Mouse (Mus musculus): ENCODE measurements around the gene Dennd2d. TPM values are rescaled to one million over a fixed set of nuclear protein-coding genes. Genes with fewer than 3 reads are reported as not detected.

The Dennd2d gene
- polyA plus RNA-seq, 1 experiment, result 5.4 TPM

DNA sequence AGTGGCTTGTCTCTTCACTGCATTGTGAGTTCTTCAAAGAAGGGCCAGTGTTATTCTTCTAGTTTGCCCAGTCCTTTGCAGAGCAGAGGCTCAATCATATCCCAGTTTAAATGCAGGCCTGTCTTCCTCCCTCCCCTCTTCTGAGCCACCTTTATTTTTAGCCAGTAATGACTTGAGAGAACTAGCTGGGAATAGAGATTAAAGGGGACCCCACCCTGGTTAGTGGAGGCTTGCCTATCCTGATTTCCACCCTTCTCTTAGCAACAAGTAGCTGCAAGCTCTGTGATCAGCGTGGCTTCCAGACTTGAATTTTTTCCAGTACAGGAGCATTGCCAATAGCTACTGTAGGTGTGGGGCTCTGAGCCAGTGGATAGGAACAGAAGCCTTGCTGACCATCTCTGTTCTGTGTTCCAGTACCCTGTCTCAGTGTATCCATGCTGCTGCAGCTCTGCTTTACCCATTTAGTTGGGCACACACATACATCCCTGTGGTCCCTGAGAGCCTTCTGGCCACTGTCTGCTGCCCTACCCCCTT is 12.3 kb downstream of the Dennd2d start:
- TF ChIP-seq CTCF (IDR thresholded peaks at IDR 0.05; ENCODE audit: borderline replicate concordance, insufficient read depth, low read length) (no peak), POLR2A (IDR thresholded peaks at IDR 0.05; ENCODE audit: low read depth, low read length) (no peak)
- Histone ChIP-seq H3K27ac (ENCODE audit: insufficient read depth, low read length) (no peak overlapping the region), H3K4me3 (ENCODE audit: insufficient read depth, low read length) (no peak overlapping the region), H3K4me1 (ENCODE audit: control insufficient read depth, insufficient read depth, low read length) (no peaks in the 10 kb centered on the region; the same call in 1 of the 2 replicates)

DNA sequence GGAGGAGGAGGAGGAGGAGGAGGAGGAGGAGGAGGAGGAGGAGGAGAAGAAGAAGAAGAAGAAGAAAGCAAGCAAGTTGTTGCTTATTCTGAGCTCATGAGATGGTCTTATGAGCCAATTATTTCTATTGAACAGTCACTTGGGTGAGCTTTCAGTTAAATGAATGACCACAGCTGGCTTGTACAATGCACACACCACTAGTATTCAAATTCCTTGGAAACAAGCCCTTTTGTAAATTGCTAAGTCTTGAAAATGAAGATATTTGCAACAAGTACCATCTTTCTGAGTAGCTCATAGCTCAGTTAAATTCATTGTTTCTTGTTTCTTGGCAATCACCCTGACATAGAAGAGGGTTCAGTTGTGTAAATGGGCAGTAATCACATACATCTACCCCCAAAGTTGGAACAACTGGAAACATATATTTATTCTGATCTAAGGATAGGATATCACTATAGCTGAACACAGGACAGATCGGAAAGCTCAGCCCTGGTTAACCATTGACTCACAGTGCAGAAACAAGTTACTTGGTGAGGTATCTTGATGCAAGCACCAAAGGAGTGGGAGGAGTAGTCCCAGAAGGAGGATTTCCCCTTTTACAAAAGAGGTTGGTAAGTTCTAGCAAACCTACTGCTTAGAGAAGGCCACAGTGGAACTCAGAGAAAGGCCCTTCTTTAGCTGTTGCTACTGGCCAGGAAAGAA is 13.3 kb downstream of the Dennd2d start:
- TF ChIP-seq POLR2A (IDR thresholded peaks at IDR 0.05; ENCODE audit: low read depth, low read length), result no peak
- no peak for TF ChIP-seq CTCF (IDR thresholded peaks at IDR 0.05; ENCODE audit: borderline replicate concordance, insufficient read depth, low read length)
- H3K27ac ChIP-seq (ENCODE audit: insufficient read depth, low read length), result no peak overlapping the region
- no peaks in the 10 kb centered on the region; the same call in 1 of the 2 replicates for H3K4me1 ChIP-seq (ENCODE audit: control insufficient read depth, insufficient read depth, low read length)
- no peak overlapping the region for H3K4me3 ChIP-seq (ENCODE audit: insufficient read depth, low read length)

DNA sequence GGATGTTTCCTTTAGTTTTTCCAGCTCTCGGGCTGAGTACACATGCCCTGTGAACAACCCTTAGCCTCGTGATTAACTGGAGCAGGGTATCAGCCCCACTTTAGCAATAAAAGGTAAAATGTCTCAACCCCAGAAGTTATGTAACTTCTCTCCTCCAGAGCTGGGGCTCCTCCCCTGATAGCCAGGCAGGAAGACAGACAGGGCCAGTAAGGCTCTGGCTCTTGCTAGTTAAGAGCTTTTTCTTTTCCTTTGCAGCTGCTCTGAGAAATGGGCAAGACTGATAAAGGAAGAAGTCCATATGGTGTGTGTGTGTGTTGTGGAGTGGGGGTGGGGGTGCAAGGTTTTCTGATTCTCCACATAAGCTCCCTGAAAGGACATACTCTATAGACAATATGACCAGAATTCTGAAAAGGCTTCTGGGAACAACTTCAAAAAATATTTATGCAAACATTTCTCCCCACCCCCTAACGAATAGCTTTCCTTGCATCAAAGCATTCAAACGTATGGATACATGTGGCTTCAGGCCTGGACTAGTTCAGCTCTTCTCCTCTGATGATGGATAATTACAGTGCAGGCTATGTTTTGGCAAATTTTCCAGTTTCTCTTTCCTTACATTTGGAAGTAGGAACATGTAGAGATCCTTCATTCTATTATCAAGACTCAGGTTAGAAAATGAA is 14.0 kb downstream of the Dennd2d start:
- Histone ChIP-seq H3K4me3 (ENCODE audit: insufficient read depth, low read length) (no peak overlapping the region), H3K4me1 (ENCODE audit: control insufficient read depth, insufficient read depth, low read length) (no peaks in the 10 kb centered on the region; the same call in 1 of the 2 replicates), H3K27ac (ENCODE audit: insufficient read depth, low read length) (no peak overlapping the region)
- no peak for TF ChIP-seq POLR2A (IDR thresholded peaks at IDR 0.05; ENCODE audit: low read depth, low read length)
- no peak for TF ChIP-seq CTCF (IDR thresholded peaks at IDR 0.05; ENCODE audit: borderline replicate concordance, insufficient read depth, low read length)

DNA sequence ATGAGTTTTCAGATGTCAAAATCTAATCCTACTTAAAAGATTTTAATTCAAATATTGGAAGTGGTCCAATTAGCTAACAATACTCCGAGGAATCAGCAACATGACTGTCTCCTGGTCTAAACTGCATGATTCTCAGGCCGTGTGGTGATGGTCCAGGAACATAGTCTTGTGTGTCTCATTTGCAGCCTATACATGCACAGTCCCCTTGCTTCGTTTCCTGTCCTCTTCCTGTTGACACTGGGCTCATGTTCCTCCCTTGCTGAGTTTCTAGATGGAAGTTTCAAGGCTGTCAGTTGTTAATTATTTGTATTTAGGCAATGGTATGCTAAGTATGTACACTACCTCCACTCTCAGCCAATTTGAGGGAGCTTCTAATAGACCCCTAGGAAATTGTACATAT is 14.8 kb downstream of the Dennd2d start:
- no peak for TF ChIP-seq POLR2A (IDR thresholded peaks at IDR 0.05; ENCODE audit: low read depth, low read length)
- no peak for TF ChIP-seq CTCF (IDR thresholded peaks at IDR 0.05; ENCODE audit: borderline replicate concordance, insufficient read depth, low read length)

DNA sequence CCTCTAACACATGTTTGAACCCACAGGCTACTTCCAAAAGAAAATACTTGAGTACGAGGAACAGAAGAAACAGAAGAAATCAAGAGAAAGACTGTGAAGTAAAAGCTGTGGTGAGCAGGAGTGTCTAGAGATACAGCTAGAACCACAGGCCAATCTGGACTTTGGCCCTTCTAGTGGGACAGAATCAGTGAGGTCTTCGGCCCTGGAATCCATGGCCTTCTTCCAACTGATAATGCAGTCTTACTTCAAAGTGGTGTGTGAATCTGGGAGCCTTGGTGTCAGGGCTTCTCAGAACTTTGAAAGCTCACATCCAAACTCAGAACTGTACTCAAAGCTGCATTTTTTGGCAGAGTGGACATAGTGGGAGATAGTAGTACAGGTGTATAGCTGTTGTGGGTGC is 18.3 kb downstream of the Dennd2d start:
- no peaks in the 10 kb centered on the region for H3K4me1 ChIP-seq (ENCODE audit: control insufficient read depth, insufficient read depth, low read length)
- H3K27ac ChIP-seq (ENCODE audit: insufficient read depth, low read length), result no peak overlapping the region
- TF ChIP-seq CTCF (IDR thresholded peaks at IDR 0.05; ENCODE audit: borderline replicate concordance, insufficient read depth, low read length) (no peak), POLR2A (IDR thresholded peaks at IDR 0.05; ENCODE audit: low read depth, low read length) (no peak)

More for the DNA sequence above, 14.8 kb downstream of the Dennd2d start:
- Histone ChIP-seq H3K4me3 (ENCODE audit: insufficient read depth, low read length) (no peak overlapping the region), H3K27ac (ENCODE audit: insufficient read depth, low read length) (no peak overlapping the region), H3K4me1 (ENCODE audit: control insufficient read depth, insufficient read depth, low read length) (no peaks in the 10 kb centered on the region; the same call in 1 of the 2 replicates)

DNA sequence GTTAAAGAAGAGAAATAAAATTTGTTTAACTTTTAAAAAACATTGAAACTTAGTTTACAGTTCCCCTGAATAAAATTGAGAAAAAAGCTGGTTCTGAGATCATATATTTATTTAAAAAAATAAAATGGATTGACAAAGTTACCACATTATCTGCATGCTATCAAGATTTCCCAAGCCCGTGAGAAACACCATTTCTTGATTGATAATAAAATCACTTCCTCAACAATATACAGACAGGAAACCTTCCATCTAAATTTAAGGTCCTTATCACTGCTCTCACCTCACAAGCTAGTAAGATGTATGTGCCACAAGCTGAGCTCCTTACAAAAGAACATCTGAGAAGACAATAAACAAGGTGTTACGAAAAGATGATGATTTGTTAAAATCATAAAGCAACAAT is 20.7 kb downstream of the Dennd2d start:
- no peak overlapping the region for H3K27ac ChIP-seq (ENCODE audit: insufficient read depth, low read length)
- H3K4me3 ChIP-seq (ENCODE audit: insufficient read depth, low read length), result no peak overlapping the region
- H3K4me1 ChIP-seq (ENCODE audit: control insufficient read depth, insufficient read depth, low read length), result no peaks in the 10 kb centered on the region
- no peak for TF ChIP-seq POLR2A (IDR thresholded peaks at IDR 0.05; ENCODE audit: low read depth, low read length)
- TF ChIP-seq CTCF (IDR thresholded peaks at IDR 0.05; ENCODE audit: borderline replicate concordance, insufficient read depth, low read length), result no peak

More for the DNA sequence above, 18.3 kb downstream of the Dennd2d start:
- H3K4me3 ChIP-seq (ENCODE audit: insufficient read depth, low read length), result no peak overlapping the region

DNA sequence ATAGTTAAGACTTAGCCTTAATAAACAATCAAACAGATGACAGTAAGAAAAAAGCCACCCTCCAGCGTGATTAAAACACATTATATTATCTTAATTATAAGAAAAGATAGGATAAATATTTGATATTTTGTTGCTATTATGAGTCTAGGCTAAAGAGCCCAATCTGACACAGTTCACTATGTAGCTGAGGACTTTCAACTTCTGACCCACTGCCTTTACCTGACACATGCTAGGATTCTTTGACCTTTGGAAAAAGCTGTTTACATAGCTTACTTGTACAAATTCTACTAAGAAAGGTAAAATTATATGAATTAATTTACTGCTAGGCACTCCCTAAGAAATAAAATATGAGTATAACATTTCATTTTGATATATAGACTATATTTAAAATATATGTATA is 28.5 kb downstream of the Dennd2d start:
- H3K4me1 ChIP-seq (ENCODE audit: control insufficient read depth, insufficient read depth, low read length), result no peaks in the 10 kb centered on the region
- no peak for TF ChIP-seq CTCF (IDR thresholded peaks at IDR 0.05; ENCODE audit: borderline replicate concordance, insufficient read depth, low read length)
- no peak for TF ChIP-seq POLR2A (IDR thresholded peaks at IDR 0.05; ENCODE audit: low read depth, low read length)
- H3K4me3 ChIP-seq (ENCODE audit: insufficient read depth, low read length), result no peak overlapping the region
- no peak overlapping the region for H3K27ac ChIP-seq (ENCODE audit: insufficient read depth, low read length)

DNA sequence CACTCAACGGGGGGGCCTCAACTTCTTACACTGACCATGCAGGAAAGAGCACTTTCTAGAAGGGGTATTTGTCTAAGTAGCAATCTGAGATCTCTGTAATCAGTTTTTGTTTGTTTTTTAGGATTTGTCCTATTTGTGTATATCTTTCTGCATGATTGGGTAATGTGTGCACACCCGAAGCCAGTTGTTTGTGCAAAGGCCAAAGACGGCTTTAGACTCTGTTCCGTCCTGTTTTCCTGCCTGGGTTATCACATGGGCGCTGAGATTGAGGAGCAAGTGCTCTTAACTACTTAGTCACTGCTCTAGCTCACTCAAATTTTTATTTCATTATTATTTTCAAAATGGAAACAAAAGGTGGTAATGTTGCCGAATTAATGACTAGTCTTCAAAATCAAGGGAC is 32.8 kb downstream of the Dennd2d start:
- H3K27ac ChIP-seq (ENCODE audit: insufficient read depth, low read length), result no peak overlapping the region
- no peak overlapping the region for H3K4me3 ChIP-seq (ENCODE audit: insufficient read depth, low read length)
- no peaks in the 10 kb centered on the region for H3K4me1 ChIP-seq (ENCODE audit: control insufficient read depth, insufficient read depth, low read length)
- TF ChIP-seq POLR2A (IDR thresholded peaks at IDR 0.05; ENCODE audit: low read depth, low read length), result no peak
- TF ChIP-seq CTCF (IDR thresholded peaks at IDR 0.05; ENCODE audit: borderline replicate concordance, insufficient read depth, low read length), result no peak

DNA sequence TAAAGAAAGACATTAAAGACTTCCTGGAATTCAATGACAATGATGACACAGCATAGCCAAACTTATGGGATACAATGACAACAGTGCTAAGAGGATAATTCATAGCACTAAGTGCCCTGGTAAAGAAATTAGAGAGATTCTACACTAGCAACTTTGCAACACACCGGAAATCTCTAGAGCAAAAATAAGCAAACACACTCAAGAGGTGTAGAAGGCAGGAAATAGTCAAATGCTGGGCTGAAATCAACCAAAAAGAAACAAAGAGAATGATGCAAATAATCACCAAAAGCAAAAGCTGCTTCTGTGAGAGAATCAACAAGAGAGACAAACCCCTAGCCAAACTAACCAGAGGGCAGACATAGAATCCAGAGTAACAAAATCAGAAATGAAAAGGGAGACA is 40.5 kb downstream of the Dennd2d start:
- Histone ChIP-seq H3K4me3 (ENCODE audit: insufficient read depth, low read length) (no peak overlapping the region), H3K27ac (ENCODE audit: insufficient read depth, low read length) (no peak overlapping the region), H3K4me1 (ENCODE audit: control insufficient read depth, insufficient read depth, low read length) (no peaks in the 10 kb centered on the region)
- TF ChIP-seq POLR2A (IDR thresholded peaks at IDR 0.05; ENCODE audit: low read depth, low read length) (no peak), CTCF (IDR thresholded peaks at IDR 0.05; ENCODE audit: borderline replicate concordance, insufficient read depth, low read length) (no peak)

DNA sequence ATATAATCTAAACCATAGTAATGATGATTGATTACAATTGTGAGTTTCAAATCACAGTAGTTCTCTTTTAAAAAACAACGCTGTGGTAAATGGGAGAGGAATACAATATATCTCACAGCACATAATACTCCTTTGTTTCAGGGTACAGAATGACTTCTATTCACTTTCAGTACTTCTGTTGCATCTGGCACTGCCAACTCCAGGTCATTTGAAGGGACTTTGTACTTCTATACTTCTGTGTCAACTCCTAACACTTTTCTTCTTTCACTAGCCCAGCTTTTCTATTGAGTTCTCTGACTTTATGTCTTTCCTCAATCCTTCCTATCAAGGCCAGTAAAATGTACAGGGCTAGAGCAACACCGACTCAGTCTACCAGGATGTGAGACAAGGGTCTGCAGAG is 44.2 kb downstream of the Dennd2d start:
- Histone ChIP-seq H3K4me3 (ENCODE audit: insufficient read depth, low read length) (no peak overlapping the region), H3K27ac (ENCODE audit: insufficient read depth, low read length) (no peak overlapping the region), H3K4me1 (ENCODE audit: control insufficient read depth, insufficient read depth, low read length) (no peaks in the 10 kb centered on the region)
- TF ChIP-seq CTCF (IDR thresholded peaks at IDR 0.05; ENCODE audit: borderline replicate concordance, insufficient read depth, low read length) (no peak), POLR2A (IDR thresholded peaks at IDR 0.05; ENCODE audit: low read depth, low read length) (no peak)
